Comparison of ENCODE assay signal across 28 mouse cellular contexts in genomic region chr2:91059376-91059775, GRCm38 (mm10). TPM values are rescaled to one million over a fixed set of nuclear protein-coding genes. Genes with fewer than 3 reads are reported as not detected.
A peak's percentile ranks its signal among the peaks of the same experiment; 100 is the strongest.
DNase-seq lines count a peak whose midpoint lies in the region; ATAC-seq and TF ChIP-seq lines count a peak whose summit lies in the region.
"Had no signal": no experiment of that assay in that cellular context is flagged by ENCODE, and none has a peak within 500 bp of the region (broad histone marks: within the 10 kb centered on the region; RNA-seq: fewer than 3 reads in every experiment).

No protein-coding gene starts in this region.

- H3K9ac ChIP-seq in liver, embryonic 13.5 days, result no peak overlapping the region
- H3K9ac ChIP-seq in CH12.LX (ENCODE audit: insufficient read depth, low read depth), result no peak overlapping the region
- H3K9ac ChIP-seq: forebrain, embryonic 13.5 days; heart, embryonic 13.5 days; hindbrain, embryonic 14.5 days had no signal

- H3K27ac ChIP-seq in layer of hippocampus, adult 2 months, result 0 out of 2 replicates have a peak overlapping the region, but pooled peaks have one; percentile 85
- peak overlapping the region; percentile 92 for H3K27ac ChIP-seq in liver, embryonic 13.5 days
- no peak overlapping the region for H3K27ac ChIP-seq in CH12.LX (ENCODE audit: insufficient read depth, low read depth)
- H3K27ac ChIP-seq in thymus, adult 2 months (ENCODE audit: control insufficient read depth, insufficient read depth, low read length), result no peak overlapping the region
- H3K27ac ChIP-seq: forebrain, embryonic 10.5 days; forebrain, embryonic 13.5 days; heart, adult 2 months; heart, embryonic 10.5 days; hindbrain, embryonic 14.5 days had no signal

- WGBS in liver, embryonic 13.5 days (ENCODE audit: insufficient replicate concordance), result 94% methylated on average over 2 of the region's 2 CpGs
- 96% methylated on average over 2 of the region's 2 CpGs for WGBS in thymus, adult 2 months

- TF ChIP-seq POLR2A in CH12.LX (IDR thresholded peaks at IDR 0.05; ENCODE audit: low read depth, low read length), result no peak
- TF ChIP-seq POLR2A in thymus, adult 2 months (IDR thresholded peaks at IDR 0.05; ENCODE audit: control insufficient read depth, extremely low read depth, insufficient read depth, low read length, poor library complexity), result no peak

- dilution Hi-C loops in CH12.LX (cut with MboI; ENCODE audit: extremely low pct_ligation_motif_present, extremely low pct_unique_long_range_greater_than_20kb, low sequenced_read_pairs), result no loop called here

- in situ Hi-C loops in CH12.LX (cut with MboI; ENCODE audit: low pct_ligation_motif_present, low pct_unique_long_range_greater_than_20kb, low sequenced_read_pairs), result no loop called here

- no peak overlapping the region for H3K4me3 ChIP-seq in layer of hippocampus, adult 2 months
- H3K4me3 ChIP-seq in liver, embryonic 13.5 days (replicated peaks), result no peak overlapping the region
- H3K4me3 ChIP-seq in CH12.LX (replicated peaks in 1 of 3; ENCODE audit: low read depth in 2 of 3, low read length in 2 of 3, poor library complexity in 1 of 3), result no peak overlapping the region
- H3K4me3 ChIP-seq in thymus, adult 2 months (ENCODE audit: control insufficient read depth, insufficient read depth, low read length), result no peak overlapping the region
- H3K4me3 ChIP-seq: forebrain, embryonic 10.5 days; forebrain, embryonic 13.5 days; heart, adult 2 months; heart, embryonic 10.5 days; heart, embryonic 13.5 days had no signal

- H3K79me2 ChIP-seq in CH12.LX (replicated peaks; ENCODE audit: control insufficient read depth, extremely low read depth, insufficient read depth, poor library complexity, severe bottlenecking), result peaks cover 13% of the 10 kb centered on the region

- no peak for TF ChIP-seq RAD21 in CH12.LX (IDR thresholded peaks at IDR 0.05; ENCODE audit: low read depth, low read length)

- no peak overlapping the region for H3K4me2 ChIP-seq in liver, embryonic 13.5 days
- no peak overlapping the region for H3K4me2 ChIP-seq in CH12.LX (ENCODE audit: insufficient read depth, low read depth, poor library complexity, severe bottlenecking)
- H3K4me2 ChIP-seq: forebrain, embryonic 13.5 days; heart, embryonic 13.5 days; hindbrain, embryonic 14.5 days had no signal

- no peak for ATAC-seq in liver, embryonic 13.5 days (ENCODE audit: low read depth)
- ATAC-seq: activated CD4-positive, CD25-positive, alpha-beta regulatory T cell, adult 4 months; CD4-positive, CD25-positive, alpha-beta regulatory T cell, adult 4 months; forebrain, embryonic 13.5 days; forebrain, embryonic 16.5 days had no signal

- H3K27me3 ChIP-seq in liver, embryonic 13.5 days, result no peaks in the 10 kb centered on the region
- no peaks in the 10 kb centered on the region for H3K27me3 ChIP-seq in CH12.LX (replicated peaks)
- H3K27me3 ChIP-seq in thymus, adult 2 months (ENCODE audit: control insufficient read depth, insufficient read depth, low read length), result no peaks in the 10 kb centered on the region
- H3K27me3 ChIP-seq: forebrain, embryonic 13.5 days; heart, embryonic 13.5 days had no signal

- no peak for DNase-seq in layer of hippocampus, adult 2 months (ENCODE audit: low spot score in 2 of 2)
- no peak for DNase-seq in layer of hippocampus, adult 18-20 months (ENCODE audit: low spot score in 2 of 2)
- no peak for DNase-seq in liver, embryonic 13.5 days
- no peak for DNase-seq in liver
- DNase-seq in CH12.LX (ENCODE audit: extremely low read depth), result no peak
- no peak for DNase-seq in right cerebral cortex, adult 2 months (ENCODE audit: low spot score in 2 of 2)
- DNase-seq in thymus, adult 2 months, result no peak
- DNase-seq: adrenal gland, adult 8-10 months; adrenal gland, postnatal 25 days; B cell, adult 2 months; cerebellum, adult 11-12 months; cerebellum, adult 9-10 months; cerebellum, postnatal 14 days; gastrocnemius, postnatal 10 days; gastrocnemius, postnatal 36 days; heart, adult 2 months; heart, postnatal 14 days; heart, postnatal 4 days had no signal

- no peaks in the 10 kb centered on the region for H3K9me3 ChIP-seq in liver, embryonic 13.5 days (replicated peaks)
- H3K9me3 ChIP-seq in CH12.LX (replicated peaks; ENCODE audit: low read length), result no peaks in the 10 kb centered on the region
- H3K9me3 ChIP-seq: forebrain, embryonic 10.5 days; forebrain, embryonic 13.5 days; heart, embryonic 10.5 days; heart, embryonic 13.5 days had no signal

- no peak for TF ChIP-seq EP300 in CH12.LX (IDR thresholded peaks at IDR 0.05; ENCODE audit: low read length)

- TF ChIP-seq CTCF in layer of hippocampus, adult 2 months (conservative IDR thresholded peaks at IDR 0.05), result no peak
- TF ChIP-seq CTCF in CH12.LX (conservative IDR thresholded peaks at IDR 0.05 in 1 of 2, IDR thresholded peaks at IDR 0.05 in 1 of 2; ENCODE audit: low read depth in 2 of 2, low read length in 2 of 2), result no peak
- no peak for TF ChIP-seq CTCF in thymus, adult 2 months (IDR thresholded peaks at IDR 0.05; ENCODE audit: borderline replicate concordance, control insufficient read depth, extremely low read depth, insufficient read depth, low read length, poor library complexity)

- peaks cover 92% of the 10 kb centered on the region for H3K36me3 ChIP-seq in liver, embryonic 13.5 days
- H3K36me3 ChIP-seq in CH12.LX (replicated peaks in 1 of 2; ENCODE audit: control insufficient read depth in 1 of 2, insufficient read depth in 1 of 2, low read length in 1 of 2), result peaks cover 87 to 95% of the 10 kb centered on the region in 2 experiments
- H3K36me3 ChIP-seq in thymus, adult 2 months (ENCODE audit: control insufficient read depth, insufficient read depth, low read length), result peaks cover 57% of the 10 kb centered on the region

- H3K4me1 ChIP-seq in liver, embryonic 13.5 days (replicated peaks), result peaks cover 56% of the 10 kb centered on the region
- peaks cover 7 to 13% of the 10 kb centered on the region in 2 experiments for H3K4me1 ChIP-seq in CH12.LX (ENCODE audit: control insufficient read depth in 1 of 2, insufficient read depth in 2 of 2)
- H3K4me1 ChIP-seq in thymus, adult 2 months (replicated peaks; ENCODE audit: control insufficient read depth, insufficient read depth, low read length), result peaks cover 6% of the 10 kb centered on the region

TF ChIP-seq in CH12.LX, 34 proteins besides CTCF, POLR2A, EP300 and RAD21:
- TF ChIP-seq POLR2AphosphoS2 (IDR thresholded peaks at IDR 0.05; ENCODE audit: low read depth, low read length), result 0 out of 2 replicates have a peak, but pooled peaks have one; percentile 30
- TF ChIP-seq ZKSCAN1 (IDR thresholded peaks at IDR 0.05; ENCODE audit: borderline replicate concordance, low read depth, low read length), result no peak

RNA-seq across cellular contexts. Expression of gene Psmc3, which starts 5.6 kb away (rescaled TPM):
- 100 to 1,000 TPM; 203 to 215 TPM for total RNA-seq in layer of hippocampus, adult 2 months (2021)
- total RNA-seq in layer of hippocampus, adult 18-20 months (2021), result 100 to 1,000 TPM; 199 to 219 TPM
- polyA plus RNA-seq in liver, embryonic 13.5 days (2015; fragmentation: Nextera tagmentation; extraction: Ambion mirVana), result 188 and 213 TPM in 2 replicates
- 214 and 283 TPM in 2 replicates for total RNA-seq in CH12.LX (2012; rRNA removed)
- total RNA-seq in CH12.LX (2014; rRNA removed), result 242 and 257 TPM in 2 replicates
- 284 and 353 TPM in 2 replicates for polyA plus RNA-seq in CH12.LX (2012; ENCODE audit: insufficient read length, low read depth)
- 103 and 114 TPM in 2 replicates for polyA plus RNA-seq in thymus, adult 2 months (2012; rRNA removed)

RNA-seq across cellular contexts. Expression of gene Slc39a13, which starts 10.8 kb away (rescaled TPM):
- total RNA-seq in layer of hippocampus, adult 2 months (2021), result 10 to 100 TPM; 33.7 to 37.3 TPM
- total RNA-seq in layer of hippocampus, adult 18-20 months (2021), result 10 to 100 TPM; 26.2 to 32.7 TPM
- polyA plus RNA-seq in liver, embryonic 13.5 days (2015; fragmentation: Nextera tagmentation; extraction: Ambion mirVana), result 10.6 and 10.9 TPM in 2 replicates
- 7.5 and 8.4 TPM in 2 replicates for total RNA-seq in CH12.LX (2012; rRNA removed)
- total RNA-seq in CH12.LX (2014; rRNA removed), result 3.5 and 4.3 TPM in 2 replicates
- polyA plus RNA-seq in CH12.LX (2012; ENCODE audit: insufficient read length, low read depth), result 7.2 and 8.1 TPM in 2 replicates
- polyA plus RNA-seq in thymus, adult 2 months (2012; rRNA removed), result 45.8 and 59.0 TPM in 2 replicates

RNA-seq across cellular contexts. Expression of gene Spi1, which starts 22.8 kb away (rescaled TPM):
- 1 to 10 TPM; 2.4 to 5.4 TPM for total RNA-seq in layer of hippocampus, adult 2 months (2021)
- 1 to 10 TPM; 2.8 to 4.0 TPM for total RNA-seq in layer of hippocampus, adult 18-20 months (2021)
- 14.1 and 15.1 TPM in 2 replicates for polyA plus RNA-seq in liver, embryonic 13.5 days (2015; fragmentation: Nextera tagmentation; extraction: Ambion mirVana)
- total RNA-seq in CH12.LX (2012; rRNA removed), result 22.7 and 24.7 TPM in 2 replicates
- 29.7 and 42.6 TPM in 2 replicates for total RNA-seq in CH12.LX (2014; rRNA removed)
- 35.2 and 45.7 TPM in 2 replicates for polyA plus RNA-seq in CH12.LX (2012; ENCODE audit: insufficient read length, low read depth)
- 53.6 and 55.7 TPM in 2 replicates for polyA plus RNA-seq in thymus, adult 2 months (2012; rRNA removed)
- polyA plus RNA-seq: activated CD4-positive, CD25-positive, alpha-beta regulatory T cell, adult 4 months had no signal

RNA-seq across cellular contexts. Expression of gene Rapsn, which starts 24.0 kb away (rescaled TPM):
- under 1 TPM in 1 of 2 experiments, not detected in 1; 0.31 TPM for total RNA-seq in layer of hippocampus, adult 2 months (2021)
- under 1 TPM; 0.23 to 0.57 TPM for total RNA-seq in layer of hippocampus, adult 18-20 months (2021)
- 0.69 and 1.00 TPM in 2 replicates for polyA plus RNA-seq in liver, embryonic 13.5 days (2015; fragmentation: Nextera tagmentation; extraction: Ambion mirVana)
- 0.08 TPM in 1 of 2 replicates, not detected in the other for total RNA-seq in CH12.LX (2012; rRNA removed)
- 0.15 TPM in 1 of 2 replicates, not detected in the other for total RNA-seq in CH12.LX (2014; rRNA removed)
- 0.40 TPM in 1 of 2 replicates, not detected in the other for polyA plus RNA-seq in CH12.LX (2012; ENCODE audit: insufficient read length, low read depth)
- polyA plus RNA-seq in thymus, adult 2 months (2012; rRNA removed), result 9.0 and 10.1 TPM in 2 replicates

RNA-seq across cellular contexts. Expression of gene Mybpc3, which starts 58.6 kb away (rescaled TPM):
- under 1 TPM in 1 of 2 experiments, not detected in 1; 0.07 TPM for total RNA-seq in layer of hippocampus, adult 2 months (2021)
- under 1 TPM; 0.12 to 0.18 TPM for total RNA-seq in layer of hippocampus, adult 18-20 months (2021)
- polyA plus RNA-seq in liver, embryonic 13.5 days (2015; fragmentation: Nextera tagmentation; extraction: Ambion mirVana), result 0.14 and 0.95 TPM in 2 replicates
- total RNA-seq in CH12.LX (2012; rRNA removed) (0.04 TPM in 2 replicates), CH12.LX (2014; rRNA removed) (0.07 and 0.15 TPM in 2 replicates)
- polyA plus RNA-seq in CH12.LX (2012; ENCODE audit: insufficient read length, low read depth), result 0.27 TPM in 2 replicates
- 2.4 and 57.9 TPM in 2 replicates for polyA plus RNA-seq in thymus, adult 2 months (2012; rRNA removed)
- total RNA-seq: adrenal gland, postnatal 25 days; gastrocnemius, adult 18-20 months; gastrocnemius, postnatal 36 days had no signal
- polyA plus RNA-seq: activated CD4-positive, CD25-positive, alpha-beta regulatory T cell, adult 4 months; CD4-positive, CD25-positive, alpha-beta regulatory T cell, adult 4 months; forebrain, embryonic 10.5 days; forebrain, embryonic 13.5 days; forebrain, embryonic 16.5 days; hindbrain, embryonic 11.5 days; hindbrain, embryonic 14.5 days had no signal

Comparison
In these comparisons a context has a peak if more than half of its experiments do, and no peak if none do; other contexts are left out.
1. H3K27ac ChIP-seq: peak in layer of hippocampus, adult 2 months (single experiment) and liver, embryonic 13.5 days (single experiment); none in CH12.LX (single experiment) and thymus, adult 2 months (single experiment).